Mouse (Mus musculus) left cerebral cortex, adult 2 months (tissue): ENCODE measurements around the gene Fgf8. TPM values are rescaled to one million over a fixed set of nuclear protein-coding genes. Genes with fewer than 3 reads are reported as not detected.

Experiments
- DNase-seq, 2 experiments: peaks; one replicate each; pipeline ENCODE4 v3.0.0; 2021 to 2022; ENCODE audit warnings: low spot score in 2 of 2, mixed read lengths in 1 of 2; ENCODE audit errors: extremely low spot score in 1 of 2
- H3K27ac ChIP-seq: fragments of 200-600 bp; 2 replicates; pipeline ENCODE4 v1.8.1; 2022
- H3K4me3 ChIP-seq: fragments of 200-600 bp; 2 replicates; pipeline ENCODE4 v1.8.1; 2022
- CTCF ChIP-seq: fragments of 200-600 bp; IDR thresholded peaks from 2 replicates; pipeline ENCODE4 v1.8.1; 2022; ENCODE audit warnings: antibody characterized with exemption, mild to moderate bottlenecking, moderate library complexity
- intact Hi-C: fragments of 180-260 bp; cut with DNase I; formaldehyde crosslinking; loops from one replicate; pipeline ENCODE4 v1.15.1; 2025
- total RNA-seq, 2 experiments: library from RNA; stranded (reverse); gene quantifications; 2 replicates each; pipeline ENCODE4 v1.2.3; 2021

Fgf8 gene
- total RNA-seq, 2 experiments from 2014 or later = not detected

GRCm38 (mm10) chr19:45781676-45782075 lies 39.0 kb upstream of the Fgf8 start:
- peak; percentile 24 for TF ChIP-seq CTCF
- DNase-seq = no peak
- intact Hi-C loops = no loop called here
- H3K27ac ChIP-seq = no peak overlapping the region; the same call in 1 of the 2 replicates
- peak overlapping the region; percentile 78 for H3K4me3 ChIP-seq

DNA sequence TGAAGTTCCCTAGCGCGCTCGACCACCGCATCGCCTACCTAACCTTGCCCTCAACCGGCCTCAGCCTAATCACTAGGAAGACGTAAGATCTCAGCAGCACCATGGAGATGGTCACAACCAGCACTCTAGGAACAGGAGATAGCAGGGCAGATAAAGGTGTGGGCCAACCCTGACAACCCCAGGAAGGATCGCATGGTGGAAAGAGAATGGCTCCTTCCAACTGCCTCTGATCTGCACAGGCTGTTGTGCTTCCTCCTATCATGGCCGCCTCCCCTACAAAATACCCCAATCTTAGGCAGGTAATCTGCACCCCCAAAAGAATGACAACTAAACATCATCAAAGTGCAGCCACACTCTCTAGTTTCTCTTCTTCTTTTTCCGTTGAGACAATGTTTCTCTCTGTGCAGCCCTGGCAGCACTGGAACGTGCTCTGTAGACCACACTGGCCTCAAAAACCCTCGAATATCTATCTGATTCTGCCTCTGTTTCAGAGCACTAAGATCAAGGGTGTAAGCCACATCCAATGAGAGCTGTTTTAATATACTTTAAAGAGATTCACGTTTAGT lies 37.7 kb upstream of the Fgf8 start:
- H3K4me3 ChIP-seq = peak overlapping the region; percentile 78
- intact Hi-C loops = no loop called here
- no peak overlapping the region for H3K27ac ChIP-seq
- no peak for TF ChIP-seq CTCF
- no peak for DNase-seq

- H3K4me3 ChIP-seq = no peak overlapping the region
- TF ChIP-seq CTCF = no peak
- H3K27ac ChIP-seq = no peak overlapping the region
- DNase-seq = no peak
- intact Hi-C loops = no loop called here
These were observed 32.8 kb upstream of the Fgf8 start for GRCm38 (mm10) chr19:45775486-45775885.

DNA sequence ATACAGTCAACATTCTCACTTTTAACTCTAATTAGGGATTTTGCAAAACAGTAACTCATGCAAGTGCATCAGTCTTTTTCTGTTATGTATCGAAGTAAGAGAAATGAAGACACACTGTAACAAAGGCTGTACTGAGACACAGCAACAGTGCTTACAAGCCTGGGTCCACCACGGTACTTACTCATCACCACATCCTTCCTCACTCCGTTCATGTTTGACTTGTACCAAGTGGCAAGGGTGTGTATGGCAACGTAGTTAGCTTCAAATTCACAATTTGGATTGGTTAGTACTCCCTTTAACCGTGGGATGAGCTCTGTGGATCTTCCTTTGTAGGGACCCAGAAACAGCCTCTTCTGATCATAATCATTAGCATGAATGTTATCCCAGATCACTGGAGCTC lies 28.8 kb upstream of the Fgf8 start:
- intact Hi-C loops = loop anchor here (2.0 kb wide), 1 partner anchor 15 kb away; no protein-coding TSS in a partner anchor
- no peak for TF ChIP-seq CTCF
- Histone ChIP-seq H3K27ac (no peak overlapping the region), H3K4me3 (no peak overlapping the region)
- DNase-seq = no peak

DNA sequence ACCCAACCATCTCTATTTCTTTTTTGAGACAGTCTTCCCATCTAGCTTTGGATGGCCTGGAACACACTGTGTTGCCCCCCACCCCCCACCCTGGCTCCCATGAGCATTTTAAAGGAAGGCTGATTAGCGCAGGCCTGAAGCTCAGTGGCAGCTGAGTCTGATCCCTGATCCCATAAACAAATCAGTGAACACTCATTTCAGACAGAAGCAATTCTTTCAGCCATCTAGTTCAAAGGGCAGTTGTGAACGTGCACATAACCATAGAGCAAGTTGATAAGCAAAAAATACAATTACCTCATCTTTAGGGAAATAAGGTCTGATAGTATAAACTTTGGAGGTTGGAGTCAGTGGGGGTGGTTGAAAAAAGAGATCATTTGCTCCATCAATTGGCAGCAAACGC lies 18.1 kb upstream of the Fgf8 start:
- H3K27ac ChIP-seq = no peak overlapping the region
- H3K4me3 ChIP-seq = no peak overlapping the region
- intact Hi-C loops = no loop called here
- no peak for TF ChIP-seq CTCF
- no peak for DNase-seq

DNA sequence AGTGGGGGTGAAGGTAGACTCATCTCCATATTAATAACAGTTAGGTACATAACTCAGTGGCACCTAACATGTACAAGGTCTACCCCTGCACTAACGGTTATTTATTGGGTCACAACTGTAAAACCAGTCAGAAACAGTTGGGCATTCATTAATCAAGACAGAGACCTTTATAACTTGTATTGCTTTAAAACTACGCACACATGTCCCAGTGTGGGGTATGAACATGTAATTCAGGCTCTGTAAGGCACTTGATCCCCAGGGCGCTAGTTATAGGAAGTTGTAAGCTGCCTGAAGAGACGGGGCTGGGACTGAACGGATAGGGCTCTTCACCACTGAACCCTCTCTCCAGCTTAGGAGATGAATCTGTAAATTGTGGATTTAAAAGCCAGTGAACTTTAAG lies 16.0 kb upstream of the Fgf8 start:
- Histone ChIP-seq H3K27ac (no peak overlapping the region), H3K4me3 (no peak overlapping the region)
- no peak for TF ChIP-seq CTCF
- DNase-seq = no peak
- intact Hi-C loops = no loop called here

GRCm38 (mm10) chr19:45753551-45753950 lies 10.8 kb upstream of the Fgf8 start:
- no peak for DNase-seq
- TF ChIP-seq CTCF = no peak
- Histone ChIP-seq H3K27ac (no peak overlapping the region), H3K4me3 (no peak overlapping the region)
- intact Hi-C loops = no loop called here

DNA sequence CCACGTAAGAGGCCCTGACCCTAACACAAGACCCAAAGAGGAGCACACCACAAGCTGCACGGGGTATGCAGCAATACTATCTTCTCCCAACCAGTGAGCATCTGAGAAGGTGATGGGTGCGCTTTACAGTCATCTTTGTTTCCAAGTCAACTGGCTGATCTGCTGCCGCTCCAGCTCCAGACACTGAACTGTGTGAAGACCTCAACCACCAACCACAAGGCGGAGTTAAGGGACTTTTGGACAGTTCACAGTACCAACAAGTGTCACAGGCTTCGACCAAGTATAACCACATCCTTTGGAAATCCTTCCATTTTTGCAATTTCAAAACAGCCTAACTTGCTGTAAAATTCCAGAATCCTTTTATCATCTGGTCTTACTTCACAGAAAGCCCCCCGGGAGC lies 9.2 kb upstream of the Fgf8 start:
- intact Hi-C loops = no loop called here
- no peak overlapping the region for H3K27ac ChIP-seq
- no peak for DNase-seq
- H3K4me3 ChIP-seq = no peak overlapping the region
- TF ChIP-seq CTCF = no peak

DNA sequence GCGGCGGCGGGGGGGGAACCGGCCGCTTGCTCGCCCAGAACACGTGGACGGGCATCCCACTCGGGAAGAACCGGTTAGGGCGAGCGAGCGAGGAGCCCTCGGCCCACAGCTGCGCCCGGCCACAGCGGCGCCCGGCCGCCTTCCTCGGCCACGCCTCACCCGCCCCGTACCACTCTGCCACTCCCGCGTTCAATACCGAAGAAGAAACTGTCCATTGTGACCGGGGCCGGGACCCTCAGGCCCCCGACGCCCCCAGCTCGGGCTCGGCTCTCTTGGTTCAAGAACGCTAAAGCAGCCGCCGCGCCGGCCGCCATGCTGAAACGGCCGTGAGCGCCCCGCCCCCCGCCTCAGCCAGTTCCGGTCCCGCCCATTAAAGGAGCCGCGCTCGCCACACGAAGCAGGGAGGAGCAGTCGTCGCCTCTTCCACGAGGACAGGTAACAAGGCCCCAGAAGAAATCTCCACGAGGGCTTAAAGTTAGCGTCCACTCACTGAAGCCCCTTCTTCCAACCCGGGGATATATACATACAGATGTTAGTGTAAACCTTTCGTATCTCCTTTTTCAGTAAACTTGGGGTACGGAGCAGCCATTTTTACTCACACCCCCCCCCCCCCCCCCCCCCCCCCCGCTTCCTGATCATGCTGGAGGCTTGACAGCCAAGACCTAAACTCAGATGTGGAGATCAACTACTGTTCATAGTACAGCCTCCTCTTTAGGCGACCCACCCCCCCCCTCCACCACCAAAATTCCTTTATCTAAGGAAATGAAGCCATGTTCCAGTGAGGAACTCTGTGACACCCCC lies 6.7 kb upstream of the Fgf8 start, which contains the start of gene Npm3:
Npm3 (minus strand) TSS at position 349 of the 801 bp plus-strand sequence.
- intact Hi-C loops = loop anchor here (5.0 kb wide), 1 partner anchor 92 kb away; no protein-coding TSS in a partner anchor
- TF ChIP-seq CTCF = no peak
- peak; percentile 78 to 80 for DNase-seq
- Histone ChIP-seq H3K27ac (no peak within 1 kb of the TSS), H3K4me3 (peak within 1 kb of the TSS; percentile 75)

DNA sequence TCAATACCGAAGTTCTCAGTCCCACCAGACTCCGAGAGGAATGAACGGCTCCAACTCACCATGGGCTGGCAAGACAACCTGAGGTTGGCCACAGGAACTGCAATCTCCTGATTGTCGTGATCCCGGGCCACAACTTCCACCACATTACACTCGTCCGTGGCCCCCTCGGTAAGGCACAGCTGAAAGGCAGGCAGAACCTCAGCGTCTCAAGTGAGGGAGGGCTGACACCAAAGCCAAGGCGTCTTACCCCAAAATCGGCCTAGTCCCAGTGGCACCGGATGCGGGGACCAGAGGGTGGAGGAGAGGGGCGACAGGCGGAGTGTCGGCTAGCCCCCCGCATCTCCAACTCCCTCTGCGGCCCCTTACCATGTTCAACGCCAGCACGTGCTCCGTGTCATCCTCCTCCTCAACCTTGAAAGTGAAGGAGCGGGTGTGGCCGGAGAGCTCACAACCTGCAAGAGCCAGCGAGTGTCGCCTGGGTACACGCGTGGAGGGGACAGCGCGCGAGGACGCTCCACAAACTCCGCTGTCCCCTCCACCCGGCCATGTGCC lies 6.1 kb upstream of the Fgf8 start:
- peak overlapping the region; percentile 75 for H3K4me3 ChIP-seq
- no peak for DNase-seq
- H3K27ac ChIP-seq = no peak overlapping the region
- no peak for TF ChIP-seq CTCF
- intact Hi-C loops = loop anchor here (5.0 kb wide), 1 partner anchor 91 kb away; no protein-coding TSS in a partner anchor

DNA sequence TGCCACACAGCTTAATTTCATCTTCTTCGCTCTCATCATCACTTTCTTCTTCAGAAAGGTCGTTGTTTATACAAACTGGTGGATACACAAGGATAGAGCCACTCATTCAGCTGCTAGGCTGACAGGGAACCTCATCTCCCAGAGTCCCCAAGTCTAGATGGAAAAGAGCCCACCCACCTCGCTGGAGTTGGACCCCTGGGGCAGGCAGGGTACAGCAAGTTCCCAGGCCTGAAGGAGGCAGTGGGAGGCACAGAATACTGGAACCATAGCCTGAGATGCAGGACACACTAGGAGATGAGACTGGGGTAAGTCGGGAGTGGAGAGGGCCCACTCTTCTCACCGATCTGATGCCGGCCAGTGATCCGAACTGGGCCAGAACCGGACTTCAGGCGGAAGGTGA lies 5.5 kb upstream of the Fgf8 start:
- DNase-seq = no peak
- H3K27ac ChIP-seq = no peak overlapping the region
- TF ChIP-seq CTCF = no peak
- peak overlapping the region; percentile 75; the same call in 1 of the 2 replicates for H3K4me3 ChIP-seq
- intact Hi-C loops = loop anchor here (5.0 kb wide), 1 partner anchor 91 kb away; no protein-coding TSS in a partner anchor

DNA sequence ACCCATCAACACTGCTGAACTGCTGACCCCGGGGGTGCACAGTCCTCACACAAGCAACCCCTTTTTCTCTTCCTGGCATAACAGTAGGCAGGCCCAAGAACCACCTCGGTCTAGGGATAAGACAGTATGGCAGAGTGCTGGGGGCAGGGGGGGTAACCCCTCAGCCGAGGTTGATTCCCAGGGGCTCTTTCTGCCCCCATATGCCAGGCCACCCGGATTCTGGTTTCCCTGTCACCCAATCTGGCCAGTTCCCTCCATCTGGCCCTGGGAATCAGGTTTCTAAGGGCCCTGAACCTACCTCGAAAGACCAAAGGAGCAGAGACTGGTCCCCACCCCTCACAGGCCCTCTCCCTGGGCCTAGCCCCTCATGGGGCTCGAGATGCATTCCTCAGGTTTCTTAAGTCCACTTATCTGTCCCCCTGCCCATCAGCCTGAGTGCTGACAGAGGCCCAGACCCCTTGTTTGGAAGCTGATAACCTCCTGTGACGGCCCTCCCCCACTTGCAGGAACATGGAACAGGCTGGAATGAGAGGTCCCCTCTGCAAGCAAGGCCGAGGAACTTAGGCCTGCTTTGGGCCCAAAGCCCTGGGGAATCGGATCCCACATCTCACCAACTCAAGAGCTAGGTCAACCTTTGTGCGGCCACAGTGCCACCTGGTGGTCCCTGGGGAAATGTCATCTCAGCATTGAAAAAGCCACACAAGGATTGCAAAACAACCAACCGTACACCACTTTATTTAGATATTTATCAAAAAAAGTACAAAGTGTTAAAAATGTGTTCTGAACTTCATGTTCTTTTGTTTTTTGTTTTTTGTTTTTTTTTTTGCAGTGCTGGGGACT lies 4.5 kb upstream of the Fgf8 start:
- no peak overlapping the region for H3K27ac ChIP-seq
- H3K4me3 ChIP-seq = no peak overlapping the region
- peak; percentile 80 to 86 for DNase-seq
- peak; percentile 80 for TF ChIP-seq CTCF
- intact Hi-C loops = loop anchor here (2.0 to 5.0 kb wide), 3 partner anchors 90 to 526 kb away; no protein-coding TSS in a partner anchor
